Mouse (Mus musculus) adrenal gland, postnatal 25 days (tissue): ENCODE data around the gene Slc2a6. TPM values are rescaled to one million over a fixed set of nuclear protein-coding genes. Genes with fewer than 3 reads are reported as not detected.
A peak's percentile ranks its signal among the peaks of the same experiment; 100 is the strongest.

ENCODE experiments used
- DNase-seq: peaks from one replicate; pipeline ENCODE4 v3.0.0; 2021; ENCODE audit warnings: mixed read lengths
- long read RNA-seq: library from polyadenylated mRNA; stranded (forward); transcript quantifications from one replicate; pipeline ENCODE4 v2.0.0, GENCODE M21; 2021
- total RNA-seq: library from RNA; stranded (reverse); gene quantifications from 2 replicates; pipeline ENCODE4 v1.2.3, GENCODE M21; 2021

Slc2a6 gene
- 0.71 and 0.97 TPM in 2 replicates for total RNA-seq
- long read RNA-seq, partial matches to known transcripts, result 0 of 1 reads
- long read RNA-seq, other reads (novel, unspliced or antisense), result 1 of 1 reads

DNA sequence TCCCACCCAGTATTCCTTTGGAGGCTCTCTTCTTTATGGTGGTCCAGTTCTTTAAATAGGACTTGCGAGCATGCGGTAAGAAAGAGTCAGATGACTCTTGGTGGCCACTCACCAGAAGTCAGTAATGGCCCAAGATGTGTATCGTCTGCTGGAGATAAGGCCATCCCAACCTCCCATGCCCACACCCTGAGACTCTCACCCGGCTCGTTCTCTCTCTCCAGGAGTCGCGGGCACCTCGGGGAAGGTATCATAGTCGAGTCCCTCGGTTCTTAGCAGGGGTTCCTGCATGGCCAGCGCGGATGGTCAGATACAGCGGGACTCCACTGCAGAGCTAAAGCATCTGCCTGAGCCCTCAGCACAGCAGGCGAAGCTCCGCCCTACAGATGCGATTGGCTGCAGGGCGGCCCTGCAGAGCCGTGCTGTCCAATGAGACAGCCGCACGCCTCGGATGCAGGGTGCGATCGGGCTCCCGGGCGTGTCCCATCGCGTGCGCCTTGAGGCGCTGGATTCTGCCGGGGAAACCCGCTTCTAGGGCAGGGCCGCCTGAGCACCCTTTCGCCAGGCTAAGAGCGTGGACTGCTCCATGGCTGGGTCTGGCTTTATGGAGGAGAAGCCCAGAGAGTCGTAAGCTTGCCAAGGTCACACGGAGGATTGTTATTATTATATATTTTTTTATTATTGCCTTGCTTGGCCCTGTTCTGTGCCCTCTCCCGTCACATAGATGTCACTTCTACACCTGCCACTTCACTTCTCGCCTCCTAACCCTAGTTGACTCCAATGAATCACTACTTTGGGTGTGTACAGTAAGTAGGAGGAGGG lies at the start of gene Slc2a6:
Gene Slc2a6, minus strand, starts transcription at position 381 of the 819 bp plus-strand sequence.
- DNase-seq, result peak; percentile 88

DNA sequence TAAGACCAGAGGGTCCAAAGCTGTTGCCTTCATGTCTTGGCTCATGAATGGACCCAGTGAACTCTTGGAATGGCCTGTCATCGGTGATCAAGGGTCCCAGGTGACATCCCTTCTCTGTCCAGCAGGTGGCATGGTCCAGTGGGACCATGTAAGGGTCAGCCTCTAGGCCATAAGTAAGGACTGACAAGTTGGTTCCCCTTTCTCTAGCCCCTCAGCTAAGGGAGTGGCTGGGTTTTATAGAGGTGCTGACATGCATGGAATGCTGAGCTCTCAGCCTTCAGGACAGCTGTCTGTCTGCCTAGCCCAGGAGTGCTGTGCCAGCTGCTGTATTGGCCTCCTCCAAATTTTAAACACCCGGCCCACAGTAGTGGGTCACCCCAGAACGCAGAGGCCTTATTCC lies 47.7 kb upstream of the Slc2a6 start:
- DNase-seq, result peak; percentile 42

DNA sequence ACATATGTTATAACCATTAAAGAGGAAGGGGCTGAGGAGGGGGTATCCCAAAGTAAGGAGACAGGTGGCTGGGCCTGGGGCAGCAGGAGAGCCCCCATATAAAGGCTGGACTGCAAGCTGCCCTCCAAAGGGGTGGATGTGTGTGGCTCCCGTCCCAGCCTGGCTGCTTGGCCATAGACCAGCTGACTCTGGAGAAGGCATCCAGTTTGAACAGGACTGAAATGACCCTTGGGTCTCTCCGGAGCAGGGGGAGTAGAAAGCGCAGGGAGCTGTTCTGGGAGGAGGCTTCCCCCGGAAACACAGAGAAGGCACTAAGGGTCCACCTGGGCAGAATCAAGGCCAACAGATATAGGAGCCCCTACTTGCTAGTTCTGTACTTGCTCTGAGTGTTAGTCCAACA lies 47.0 kb upstream of the Slc2a6 start:
- DNase-seq, result peak; percentile 26

DNA sequence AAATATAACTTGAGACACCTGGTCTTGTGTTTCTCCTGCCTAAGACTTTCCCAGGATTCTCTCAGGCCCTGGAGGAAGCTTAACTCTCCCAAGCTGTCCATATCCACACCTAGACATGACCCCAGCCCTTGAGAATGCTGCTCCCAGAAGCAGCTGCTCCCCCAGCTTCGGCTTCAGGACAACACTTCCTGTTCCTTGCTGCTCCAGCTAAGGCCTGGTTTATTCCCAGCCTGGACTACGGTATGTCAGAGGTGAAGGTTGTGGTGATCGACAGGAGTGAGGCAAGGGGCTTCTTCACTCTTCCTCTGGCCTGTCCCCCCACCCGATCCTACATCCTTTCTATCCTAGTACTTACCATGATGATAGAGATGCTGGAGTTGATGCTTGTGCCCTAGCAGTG lies 45.6 kb upstream of the Slc2a6 start:
- no peak for DNase-seq

DNA sequence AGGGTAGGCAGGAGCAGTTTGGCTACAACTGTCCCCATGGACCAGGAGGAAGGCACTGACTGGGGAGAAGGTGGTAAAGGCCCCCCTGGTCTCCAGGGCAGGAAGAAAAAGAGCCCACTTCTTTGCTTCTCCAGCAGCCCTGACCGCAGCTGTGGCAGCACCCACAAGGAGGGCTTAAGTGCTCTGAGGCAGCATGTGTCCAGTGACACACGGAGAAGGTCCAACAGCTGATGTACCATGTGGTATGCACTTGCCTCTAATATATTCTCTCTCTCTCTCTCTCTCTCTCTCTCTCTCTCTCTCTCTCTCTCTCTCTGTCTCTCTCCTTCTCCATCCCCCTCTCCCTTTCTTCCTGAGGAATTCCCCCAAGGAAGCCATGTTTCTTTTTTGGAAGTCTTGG lies 44.2 kb upstream of the Slc2a6 start, which contains the start of gene Mymk:
Gene Mymk, minus strand, starts transcription at position 202 of the 400 bp plus-strand sequence.
- no peak for DNase-seq

DNA sequence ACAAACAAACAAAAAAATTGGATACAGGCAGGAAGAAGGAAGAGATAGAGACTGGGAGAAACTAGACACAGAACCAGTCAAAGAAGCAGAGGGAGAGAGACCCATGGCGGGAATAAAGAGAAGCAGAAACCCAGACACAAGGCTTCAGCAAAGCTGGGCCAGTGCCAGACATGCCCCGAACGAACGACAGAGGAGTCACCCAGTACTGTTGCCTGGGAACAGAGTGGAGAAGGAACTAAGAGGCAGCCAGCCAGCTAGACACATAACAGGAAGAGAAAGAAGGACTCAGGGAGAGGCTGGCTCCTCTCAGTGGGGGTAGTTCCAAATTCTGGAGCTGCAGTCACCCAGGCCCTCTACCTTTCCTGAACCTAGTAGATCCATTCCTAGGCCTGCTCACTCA lies 43.3 kb upstream of the Slc2a6 start:
- peak; percentile 82 for DNase-seq

DNA sequence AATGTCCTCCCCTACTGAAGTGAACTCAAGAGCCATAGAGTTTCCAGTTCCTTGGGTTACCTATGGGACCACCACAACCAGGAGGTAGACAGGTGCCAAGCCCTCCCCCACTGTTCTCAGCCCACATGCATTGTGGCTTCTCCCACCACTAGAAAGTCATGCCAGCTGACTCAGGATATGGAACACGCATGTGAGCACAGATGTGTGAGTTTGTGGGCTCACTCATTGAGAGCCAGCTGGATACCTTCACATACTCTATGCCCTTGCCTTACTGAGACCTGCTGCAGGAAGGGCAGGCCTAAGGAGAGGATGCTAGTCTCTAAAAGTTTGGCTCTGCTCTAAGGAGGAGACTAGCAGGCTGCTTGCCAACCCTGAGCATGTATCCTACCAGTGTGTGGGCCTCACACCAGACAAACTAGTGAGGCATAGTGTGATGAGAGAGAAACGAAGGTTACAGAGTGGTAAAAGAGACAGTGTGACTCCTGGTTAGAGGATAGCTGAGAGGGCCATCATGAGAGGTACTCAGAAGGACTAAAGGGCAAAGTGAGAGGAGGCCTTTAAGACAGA lies 42.5 kb upstream of the Slc2a6 start:
- no peak for DNase-seq

DNA sequence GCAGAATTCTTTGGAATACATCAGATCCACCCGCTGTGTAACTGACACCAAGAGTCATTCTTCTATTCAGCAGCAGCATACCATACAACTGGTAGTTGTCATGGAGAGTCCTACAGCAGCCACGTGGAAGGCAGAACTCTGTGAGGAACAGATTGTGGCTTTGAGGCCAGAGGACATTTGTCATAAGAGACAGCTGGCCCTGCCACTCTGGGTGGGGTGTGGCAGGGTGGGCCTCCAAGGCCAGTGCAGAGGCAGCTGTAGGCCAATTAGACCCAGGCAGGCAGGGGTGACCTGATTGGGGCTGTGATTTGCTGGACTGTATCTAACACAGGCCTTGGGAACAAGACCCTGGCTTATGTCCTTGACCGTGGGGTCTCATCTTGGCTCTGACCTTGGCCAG lies 41.8 kb upstream of the Slc2a6 start:
- no peak for DNase-seq

DNA sequence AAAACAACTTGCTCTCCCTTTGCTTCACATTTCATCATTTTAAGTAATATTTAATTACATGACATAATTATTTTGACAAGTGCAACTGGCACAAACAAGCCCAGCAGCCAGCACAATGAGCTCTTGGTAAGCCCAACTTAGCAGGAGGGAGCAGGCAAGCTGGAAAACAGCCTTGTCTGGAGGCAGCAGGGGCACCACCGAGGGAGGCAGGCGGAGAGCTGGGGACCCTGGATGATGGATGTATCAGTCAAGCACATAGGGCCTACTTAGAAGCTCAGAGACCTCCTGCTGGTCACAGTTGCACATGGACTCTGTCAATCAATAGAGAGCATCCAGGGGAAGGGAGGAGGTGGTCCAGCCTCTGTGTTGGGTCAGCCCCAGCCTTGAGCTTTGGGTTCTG lies 40.2 kb upstream of the Slc2a6 start:
- no peak for DNase-seq

DNA sequence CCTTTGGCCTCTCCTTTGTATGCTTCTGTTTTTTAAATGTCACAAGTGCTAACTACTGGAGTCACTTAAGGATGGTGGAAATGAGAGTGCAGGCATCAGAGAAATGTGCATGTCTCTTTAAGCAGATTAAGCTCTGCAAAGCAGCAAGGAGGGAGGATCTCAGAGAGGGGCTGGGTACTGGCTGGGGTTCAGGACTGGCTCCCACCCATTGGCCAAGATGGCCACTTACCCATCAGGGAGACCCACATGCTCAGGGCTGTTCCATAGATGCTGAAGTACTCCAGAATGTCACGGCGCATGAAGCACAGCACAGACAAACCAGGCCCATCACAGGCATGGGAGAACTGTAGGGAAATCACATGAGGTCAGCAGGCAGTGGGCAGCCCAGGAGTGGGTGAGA lies 39.3 kb upstream of the Slc2a6 start:
- DNase-seq, result no peak

DNA sequence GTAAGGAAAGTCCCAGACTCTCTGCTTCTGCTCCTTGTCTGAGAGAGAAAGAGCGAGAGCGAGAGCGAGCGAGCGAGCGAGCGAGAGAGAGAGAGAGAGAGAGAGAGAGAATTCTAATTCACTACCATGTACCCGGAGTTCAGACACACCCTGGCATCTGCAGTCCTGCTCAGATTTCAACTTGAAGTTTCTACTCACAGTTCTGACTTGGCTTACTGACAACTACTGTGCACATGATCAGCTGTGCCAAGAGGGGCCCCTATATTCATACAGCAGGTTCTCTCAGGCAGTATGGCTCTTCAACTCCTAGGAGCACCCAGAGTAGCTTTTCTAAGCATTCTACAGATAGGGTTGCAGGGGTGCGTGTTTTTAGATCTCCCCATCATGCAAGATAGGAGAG lies 31.4 kb upstream of the Slc2a6 start:
- DNase-seq, result no peak

DNA sequence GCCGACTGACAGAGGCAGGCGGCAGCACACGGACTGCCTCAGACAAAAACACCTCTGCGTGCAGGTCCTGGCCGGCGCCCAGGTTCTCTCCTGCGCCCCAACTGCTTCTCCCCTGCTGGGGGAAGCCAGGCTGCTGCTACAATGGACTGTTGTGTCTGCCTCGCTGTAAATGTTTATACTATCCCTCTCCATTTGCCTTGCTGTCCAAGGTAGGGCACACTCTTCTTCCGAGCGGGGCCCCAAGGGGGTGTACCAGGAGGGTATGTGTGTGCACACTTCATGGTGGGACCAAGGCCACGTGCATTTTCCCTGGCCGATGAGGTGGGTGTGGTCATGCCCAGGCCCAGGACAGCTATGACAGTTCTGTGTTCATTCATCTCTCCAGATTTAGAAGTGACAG lies 31.0 kb upstream of the Slc2a6 start:
- no peak for DNase-seq

DNA sequence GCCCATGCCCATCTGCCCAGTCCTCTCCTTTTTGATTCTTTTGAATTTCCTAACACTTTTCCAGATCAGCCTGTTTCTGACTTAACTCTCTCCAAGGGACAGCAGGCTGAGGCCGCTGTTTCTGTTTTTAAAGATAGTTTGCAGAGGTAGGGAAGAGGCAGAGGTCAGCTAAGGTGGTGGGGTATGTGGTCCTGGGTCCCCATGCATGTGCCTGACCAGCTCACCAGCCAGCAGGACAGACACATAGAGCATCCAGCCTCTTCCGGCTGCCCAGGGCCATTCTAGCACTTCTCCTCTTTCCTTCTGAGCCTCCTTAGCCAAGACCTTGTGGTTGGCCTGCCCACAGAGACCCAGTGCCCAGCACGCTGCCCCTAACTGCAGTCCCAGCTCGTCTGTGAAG lies 30.5 kb upstream of the Slc2a6 start:
- no peak for DNase-seq

DNA sequence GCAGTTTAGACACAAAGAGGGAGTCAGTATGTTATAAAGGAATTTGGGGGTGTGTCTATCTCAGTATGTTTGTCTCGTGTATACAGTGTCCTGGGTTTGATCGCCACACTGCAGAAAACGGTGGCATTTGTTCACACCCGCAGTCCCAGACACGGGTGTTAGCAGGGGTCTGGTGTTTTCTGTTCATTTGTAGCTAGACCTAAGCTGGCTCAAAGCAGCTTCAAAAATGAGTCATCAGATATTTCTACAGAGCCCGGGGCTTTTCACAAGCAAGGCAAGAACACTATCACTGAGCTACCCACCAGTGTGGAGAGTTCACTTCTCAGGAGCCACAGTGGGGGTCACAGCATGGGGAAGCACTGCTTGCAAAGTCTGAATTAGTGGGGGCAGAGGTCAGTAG lies 21.6 kb upstream of the Slc2a6 start:
- no peak for DNase-seq

DNA sequence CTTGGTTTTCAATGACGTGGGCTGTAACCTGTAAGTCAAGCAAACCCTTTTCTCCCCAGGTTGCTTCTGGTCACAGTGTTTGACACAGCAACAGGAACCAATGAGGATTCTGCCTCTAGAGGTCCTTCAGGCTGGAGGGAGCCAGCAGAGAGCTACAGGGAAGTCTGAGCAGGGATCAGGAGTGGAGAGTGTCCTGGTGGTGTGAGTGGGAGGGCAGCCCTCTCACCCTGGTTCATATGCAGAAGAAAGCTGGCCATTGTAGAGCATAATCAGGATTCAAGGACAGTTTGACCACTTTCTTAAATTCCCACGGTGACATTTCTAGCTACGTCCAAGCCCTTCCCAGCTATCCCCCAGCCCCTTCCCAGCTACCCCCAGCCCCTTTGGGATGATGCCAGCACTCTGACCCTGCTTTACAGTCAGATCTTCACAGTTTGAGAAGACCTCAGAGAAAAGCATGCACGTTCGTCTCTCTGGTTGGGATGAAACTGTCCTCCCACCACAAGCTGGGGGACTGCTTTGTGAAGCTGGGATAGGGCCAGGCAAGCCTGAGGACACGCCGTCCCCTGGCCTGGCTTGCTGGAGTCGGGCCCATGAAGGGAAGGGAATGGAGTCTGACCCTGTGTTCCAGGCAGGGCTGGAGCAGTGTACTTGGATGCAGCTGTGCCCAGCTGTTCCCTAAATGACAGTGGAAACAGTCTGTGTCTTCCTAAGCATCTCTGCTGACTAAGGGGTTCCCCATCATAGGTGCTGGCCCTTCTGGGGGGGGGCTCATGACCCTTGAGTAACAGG lies 18.4 kb upstream of the Slc2a6 start:
- DNase-seq, result no peak

DNA sequence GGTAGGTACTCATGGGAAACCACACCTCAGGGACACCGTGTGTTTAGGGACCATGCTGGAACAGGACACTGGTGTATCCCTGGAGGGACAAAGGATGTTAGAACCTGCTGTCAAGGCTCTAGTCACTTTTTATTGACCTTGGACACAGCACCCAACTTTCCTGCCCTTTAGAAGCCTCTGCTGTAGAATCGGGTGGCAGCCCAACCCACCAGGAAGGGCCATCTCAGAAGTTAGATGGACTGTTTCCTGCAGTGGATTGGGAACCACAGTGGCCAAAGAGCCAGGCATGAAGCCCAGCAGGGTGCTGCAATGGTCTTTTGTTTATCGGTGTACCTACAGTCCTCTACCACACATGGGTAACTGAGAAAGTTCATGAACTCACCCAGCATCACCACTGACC lies 16.8 kb upstream of the Slc2a6 start:
- no peak for DNase-seq

DNA sequence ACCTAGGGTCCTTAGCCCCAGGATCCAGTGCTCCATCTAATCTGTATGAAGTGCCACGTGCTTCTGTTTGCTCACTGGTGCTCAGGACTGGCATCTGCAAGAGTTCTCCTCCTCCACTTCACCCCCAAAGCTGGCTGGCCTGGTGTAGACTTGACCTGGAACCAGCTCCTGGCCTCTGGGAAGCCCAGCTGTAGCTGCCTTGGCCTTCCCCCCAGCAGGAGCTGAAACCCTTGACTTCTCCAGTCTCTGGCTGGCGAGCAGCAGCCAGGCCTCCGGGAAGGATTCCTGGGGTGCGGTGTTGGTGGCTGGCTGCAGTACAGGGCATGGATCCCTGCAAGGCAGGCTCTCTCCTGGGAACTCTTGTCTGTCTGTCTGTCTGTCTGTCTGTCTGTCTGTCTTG lies 16.4 kb upstream of the Slc2a6 start:
- DNase-seq, result peak; percentile 15

DNA sequence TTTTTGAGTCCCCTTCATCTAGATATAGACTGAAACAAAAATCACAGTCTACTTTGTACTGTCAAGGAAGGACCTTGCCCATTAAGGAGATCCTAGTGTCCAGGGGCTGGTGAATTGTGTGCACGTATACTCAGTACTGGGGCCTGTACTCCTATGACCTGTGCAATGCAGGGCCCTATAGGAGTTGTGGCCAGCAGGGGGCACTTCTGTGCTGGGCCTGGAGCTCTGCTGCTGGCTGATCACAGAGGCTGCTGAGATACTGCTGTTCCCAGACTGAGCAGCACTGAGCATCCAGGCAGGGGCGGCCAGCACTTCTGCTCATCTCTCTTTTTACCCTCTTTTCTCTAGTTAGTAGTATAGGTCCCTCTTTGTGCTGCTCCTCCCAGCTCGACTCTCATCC lies 15.7 kb upstream of the Slc2a6 start:
- DNase-seq, result peak; percentile 84

DNA sequence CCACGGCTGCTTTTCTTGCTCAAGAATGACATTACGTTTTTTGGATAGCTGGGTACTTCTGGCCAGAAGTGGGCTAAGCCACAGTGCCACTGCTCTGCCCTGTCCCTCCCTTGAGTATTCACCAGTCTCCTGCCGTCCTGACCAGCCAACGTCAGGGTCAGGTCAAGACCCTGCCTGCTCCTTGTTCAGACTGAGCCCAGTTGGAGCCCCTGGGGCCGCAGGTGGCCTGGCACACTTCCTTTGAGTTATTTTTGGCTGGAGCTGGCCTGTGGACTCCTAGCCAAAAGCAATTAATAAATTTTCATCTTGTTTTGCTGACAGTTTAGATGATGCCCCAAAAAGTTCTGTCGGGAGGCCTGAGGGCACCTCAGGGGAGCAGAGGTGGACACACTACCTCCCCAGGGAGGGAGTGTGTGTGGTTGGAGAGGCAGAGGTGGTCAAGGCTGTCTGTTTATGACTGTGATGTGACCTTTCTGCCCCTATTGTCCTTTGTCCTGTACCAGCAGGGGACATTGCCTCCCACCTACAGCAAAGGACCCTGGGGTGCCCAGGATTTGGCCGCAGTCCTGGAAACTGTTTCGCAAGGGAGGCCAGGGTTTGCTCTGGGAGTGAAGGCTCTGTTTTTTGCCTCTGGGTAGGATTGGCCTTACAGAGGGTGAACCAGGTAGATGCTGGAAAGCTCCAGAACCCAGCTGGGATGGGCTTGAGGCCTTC lies 14.5 kb upstream of the Slc2a6 start:
- DNase-seq, result peak; percentile 47

DNA sequence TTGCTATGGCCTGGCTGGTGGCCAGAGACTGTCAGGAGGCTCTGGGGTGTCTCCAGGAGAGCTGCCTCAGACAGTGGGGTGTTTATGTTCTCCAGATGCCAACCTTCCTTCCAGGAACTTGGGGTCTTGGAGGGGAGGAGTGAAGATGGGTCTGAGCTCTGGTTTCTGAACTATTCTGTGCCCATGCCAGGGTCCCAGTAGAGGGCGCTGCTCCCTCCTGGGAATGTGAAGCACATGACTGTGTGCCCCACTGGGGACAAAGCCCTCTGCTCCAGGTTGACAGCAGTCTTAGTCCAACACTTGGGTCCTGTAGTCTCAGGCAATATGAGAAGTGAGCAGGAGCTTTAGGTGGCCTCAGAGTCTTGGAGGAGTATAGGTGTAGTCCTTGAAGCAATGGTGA lies 11.5 kb upstream of the Slc2a6 start:
- DNase-seq, result no peak

DNA sequence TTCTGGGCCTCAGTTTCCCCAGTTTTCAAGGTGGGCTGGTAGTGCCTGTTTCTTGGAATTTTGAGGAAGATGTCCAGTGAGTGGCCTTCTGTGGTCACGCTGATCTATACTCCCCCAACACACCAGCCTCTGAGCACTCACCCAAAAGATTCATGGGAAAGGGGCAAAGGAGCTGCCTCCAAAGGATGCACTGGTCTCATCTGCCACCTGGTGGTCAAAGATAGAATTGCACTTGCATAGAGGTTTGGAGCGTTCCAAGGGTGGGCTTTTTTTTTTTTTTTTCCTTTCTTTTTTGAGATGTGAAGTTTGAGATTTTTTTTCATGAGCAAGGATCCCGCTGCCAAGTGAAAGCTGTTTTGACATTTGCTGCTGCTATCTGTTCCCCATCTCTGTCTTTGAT lies 10.8 kb upstream of the Slc2a6 start:
- DNase-seq, result peak; percentile 53

DNA sequence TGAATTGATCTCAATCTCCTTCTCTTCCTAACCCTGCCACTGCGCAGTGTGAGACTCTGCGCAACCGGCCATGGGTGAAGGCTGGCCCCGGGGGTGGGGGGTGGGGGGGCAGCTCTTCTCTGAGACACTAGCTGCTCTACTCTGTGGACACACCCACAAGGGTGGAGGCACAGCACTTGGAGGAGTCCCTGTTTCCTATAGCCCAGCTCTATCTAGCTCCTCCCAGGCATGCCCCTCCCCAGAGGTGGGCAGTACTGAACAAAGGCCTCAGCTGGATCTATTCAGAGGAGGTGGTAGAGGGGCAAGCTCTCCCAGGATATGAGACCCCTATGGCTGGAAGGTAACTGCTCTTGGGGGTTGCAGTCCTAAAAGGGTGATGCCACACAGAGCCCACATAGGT lies 9.2 kb upstream of the Slc2a6 start:
- DNase-seq, result no peak

DNA sequence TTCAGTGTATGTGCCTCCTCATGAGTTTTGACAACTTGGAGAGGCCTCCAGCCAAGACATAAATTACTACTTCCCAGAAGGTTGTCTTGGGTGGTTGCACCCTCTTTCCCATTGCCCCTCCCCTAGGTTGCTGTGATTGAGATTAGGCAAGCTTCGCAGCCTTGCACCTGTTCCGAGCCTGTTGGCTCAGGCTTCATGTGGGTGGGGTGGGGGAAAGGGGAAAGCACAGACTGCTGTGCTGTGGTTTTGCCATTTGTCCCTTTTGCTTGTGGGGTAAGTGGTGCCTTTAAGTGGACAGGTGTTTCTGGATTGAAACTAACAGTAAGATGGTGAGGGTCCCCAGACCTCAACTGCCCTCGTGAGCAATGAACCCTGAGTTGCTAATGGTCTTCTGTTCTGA lies 8.2 kb upstream of the Slc2a6 start:
- DNase-seq, result no peak
